Mouse (Mus musculus): ENCODE measurements around the gene Ackr3.

Ackr3 gene

GRCm38 (mm10) chr1:90258253-90258887 is 54.6 kb downstream of the Ackr3 start:
- no peak for DNase-seq (ENCODE audit: low read depth, low spot score)

- no peak for DNase-seq (ENCODE audit: low read depth, low spot score)
Measured at GRCm38 (mm10) chr1:90260704-90261581, 57.2 kb downstream of the Ackr3 start.

- no peak for DNase-seq (ENCODE audit: low read depth, low spot score)
Measured at GRCm38 (mm10) chr1:90262380-90262779, 58.6 kb downstream of the Ackr3 start.

Data from telencephalon, adult 2 months (tissue).